Mouse (Mus musculus) gonadal fat pad, adult 2 months (tissue): ENCODE measurements around the gene Uimc1. TPM values are rescaled to one million over a fixed set of nuclear protein-coding genes. Genes with fewer than 3 reads are reported as not detected.
"Not testable (repeated sequence)": the region's sequence is repeated elsewhere in the genome, so short reads cannot be mapped to it uniquely, and the experiment has no call there.

Experiments
- DNase-seq: peaks from one replicate; pipeline ENCODE4 v3.0.0-alpha.2; 2012; ENCODE audit warnings: low read depth
- polyA plus RNA-seq: library from polyadenylated mRNA; depleted of rRNA; stranded (reverse); fragments of >200 nt; gene quantifications from 2 replicates; pipeline ENCODE4 v1.2.3, GENCODE M21; 2012; rRNA removed

Uimc1 gene
- 9.7 and 10.7 TPM in 2 replicates for polyA plus RNA-seq

DNA sequence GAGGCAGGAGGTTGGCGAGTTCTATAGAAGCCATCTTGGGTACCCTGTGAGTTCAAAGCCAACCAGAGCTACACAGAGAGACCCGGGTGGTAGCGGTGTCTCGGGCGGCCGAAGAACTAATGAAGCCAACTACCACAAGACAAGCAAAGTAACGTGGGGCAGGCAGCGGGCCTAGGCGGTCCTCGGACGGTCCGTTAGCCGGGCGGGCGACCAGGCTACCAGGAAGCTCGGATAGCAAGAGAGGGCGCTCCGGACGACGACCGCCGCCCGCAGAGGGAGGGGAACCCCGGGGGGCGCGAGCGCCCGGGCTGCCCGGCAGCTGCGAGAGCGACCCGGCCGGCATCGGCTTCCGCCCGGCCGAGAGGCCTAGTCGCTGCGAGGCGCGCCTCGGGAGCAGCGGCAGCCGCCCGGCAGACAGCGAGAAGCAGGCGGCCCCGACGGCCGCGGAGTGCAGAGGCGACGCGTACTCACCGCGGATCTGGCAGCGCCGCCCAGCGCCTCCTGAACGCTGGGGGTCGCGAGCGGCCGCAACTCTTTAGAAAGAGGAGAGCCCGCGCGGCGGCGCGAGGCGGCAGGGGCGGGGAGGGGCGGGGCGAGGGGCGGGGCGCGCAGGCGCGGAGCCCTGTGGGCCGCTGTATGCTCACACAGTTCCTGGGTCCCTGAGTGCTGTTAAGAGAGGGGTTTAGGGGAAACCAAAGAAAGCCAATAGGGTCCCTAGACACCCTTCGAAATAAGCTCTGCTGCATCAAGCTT, at the start of gene Uimc1:
Gene Uimc1, minus strand, starts transcription at position 575 of the 753 bp plus-strand sequence.
- DNase-seq, result no peak

DNA sequence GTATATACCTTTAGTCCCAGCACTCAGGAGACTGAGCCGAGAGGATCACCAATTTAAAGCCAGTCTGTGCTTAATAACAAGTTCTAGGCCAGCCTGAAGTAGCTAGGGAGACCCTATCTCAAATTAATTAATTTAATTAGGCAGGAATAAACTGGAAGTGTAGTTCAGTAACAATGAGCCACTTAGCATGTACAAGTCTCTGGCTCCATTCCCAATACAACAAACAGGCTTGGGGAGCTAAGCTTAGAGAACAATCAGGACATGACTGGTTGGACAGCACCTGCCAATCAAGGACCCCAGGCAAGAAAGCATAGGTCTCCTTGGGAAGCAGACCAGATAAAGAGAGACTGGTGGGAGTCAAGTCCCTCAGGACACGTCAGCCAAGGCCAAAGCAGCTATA, 40.2 kb upstream of the Uimc1 start:
- DNase-seq, result no peak

DNA sequence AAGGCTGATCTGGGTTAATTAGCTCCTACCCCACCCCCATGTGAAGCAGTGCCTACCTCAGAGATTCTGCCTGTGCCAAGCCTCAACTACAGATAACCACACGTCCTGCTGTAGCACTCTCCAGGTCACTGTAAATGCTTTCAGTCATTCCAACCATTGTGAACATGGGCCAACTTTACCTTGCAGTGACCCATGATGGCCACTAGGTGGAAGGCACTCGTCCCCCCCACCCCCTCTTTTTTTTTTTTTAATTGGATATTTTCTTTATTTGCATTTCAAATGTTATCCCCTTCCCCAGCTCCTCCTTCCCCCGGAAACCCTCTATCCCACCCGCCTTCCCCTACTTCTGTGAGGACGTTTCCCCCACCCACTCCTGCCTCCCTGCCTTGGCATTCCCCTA, 35.3 kb upstream of the Uimc1 start:
- DNase-seq, result no peak

DNA sequence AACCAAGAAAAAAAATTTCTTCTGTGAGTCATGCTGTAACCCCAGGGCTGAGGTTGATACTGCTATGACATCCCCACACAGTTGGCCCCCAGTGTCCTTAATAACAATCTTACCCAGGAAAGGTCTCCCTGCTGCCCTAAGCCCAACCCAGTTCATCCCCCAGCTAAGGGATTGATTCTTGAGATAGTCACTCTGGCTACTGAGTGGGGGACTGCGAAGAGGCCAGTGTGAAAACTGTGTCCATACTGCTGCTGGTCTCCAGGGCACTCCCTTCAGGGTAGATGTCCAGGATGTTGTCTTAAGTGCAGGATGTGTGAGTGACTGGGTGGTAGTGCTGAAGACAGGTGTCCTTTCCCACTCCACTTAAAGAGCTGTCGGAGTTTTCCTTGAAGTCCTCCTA, 33.3 kb upstream of the Uimc1 start, which contains the start of gene Gm17617:
Gene Gm17617, minus strand, starts transcription at position 101 of the 400 bp plus-strand sequence.
- no peak for DNase-seq

DNA sequence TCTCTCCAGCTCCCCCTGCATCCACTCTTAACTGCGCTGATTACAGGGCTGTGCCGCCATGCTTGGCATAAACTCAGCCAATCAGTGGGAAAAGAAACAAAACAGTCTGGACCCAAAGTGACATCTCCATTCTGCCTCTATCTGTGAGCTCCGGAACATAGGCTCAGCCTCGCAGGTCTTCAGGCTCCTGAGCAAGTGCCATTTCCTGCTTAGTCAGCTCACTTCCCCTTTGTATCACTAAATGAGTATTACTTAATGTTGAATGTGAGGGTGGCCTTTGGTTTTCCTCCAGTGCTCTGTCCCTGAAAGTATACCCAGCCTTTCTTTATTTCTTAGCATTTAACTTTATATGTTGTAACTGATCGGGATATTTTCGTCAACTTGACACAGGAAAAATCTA, 24.8 kb upstream of the Uimc1 start:
- DNase-seq, result no peak

DNA sequence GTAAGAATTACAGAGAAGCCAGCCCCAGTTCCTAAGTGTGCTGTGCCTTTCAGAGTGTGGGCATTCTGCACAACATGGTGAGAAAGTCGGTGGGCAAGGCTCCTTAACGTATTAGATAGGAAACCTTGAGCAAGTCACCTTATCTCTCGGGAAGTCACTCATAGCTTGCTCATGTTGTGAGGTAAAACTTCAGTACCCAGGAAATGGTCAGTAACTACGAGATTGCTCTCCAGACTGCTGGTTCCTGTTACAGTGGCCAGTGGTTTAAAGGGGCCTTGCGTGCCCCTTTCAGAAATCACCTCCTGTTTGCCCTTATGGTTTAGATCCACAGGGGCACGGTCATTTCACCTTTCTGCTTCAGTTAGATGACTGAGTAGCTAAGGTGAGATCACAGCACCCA, 14.3 kb upstream of the Uimc1 start:
- DNase-seq, result no peak

DNA sequence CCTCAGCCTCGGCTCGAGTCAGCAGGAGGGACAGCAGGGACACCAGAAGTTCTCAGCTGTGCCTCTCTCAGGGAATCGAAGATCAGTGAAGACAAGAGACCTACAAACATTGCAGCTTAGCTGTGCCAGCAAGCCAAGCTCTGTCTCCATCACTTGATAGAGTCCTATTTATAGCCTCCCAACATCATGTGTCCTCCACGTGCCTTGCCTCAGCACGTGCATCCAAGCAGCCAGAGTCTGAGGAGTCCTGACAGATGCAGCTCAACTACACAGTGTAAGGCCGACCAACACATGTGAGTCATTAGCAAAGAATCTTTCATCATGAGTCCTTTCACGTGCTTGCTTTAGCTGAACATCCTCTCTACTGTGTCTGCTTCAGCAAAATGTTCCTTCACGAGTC, 7.6 kb upstream of the Uimc1 start:
- DNase-seq, result no peak

DNA sequence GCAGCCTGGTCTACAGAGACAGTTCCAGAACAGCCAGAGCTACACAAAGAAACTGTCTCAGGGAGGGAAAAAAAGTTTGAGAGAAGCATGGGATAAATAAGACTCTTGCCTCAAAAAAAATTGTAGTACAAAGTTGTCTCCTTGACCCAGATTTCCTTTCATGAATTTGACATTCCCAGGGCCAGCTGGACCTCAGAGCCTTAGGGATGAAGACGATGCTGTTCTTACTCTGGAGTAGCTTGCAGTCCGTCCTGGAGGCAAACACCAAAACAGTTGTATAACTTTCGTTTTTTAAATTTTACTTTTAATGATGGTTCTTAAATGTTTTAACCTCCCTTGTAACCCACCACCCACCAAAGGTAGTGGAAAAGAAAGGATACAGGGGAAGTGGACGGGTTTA, 7.0 kb upstream of the Uimc1 start:
- DNase-seq, result no peak

DNA sequence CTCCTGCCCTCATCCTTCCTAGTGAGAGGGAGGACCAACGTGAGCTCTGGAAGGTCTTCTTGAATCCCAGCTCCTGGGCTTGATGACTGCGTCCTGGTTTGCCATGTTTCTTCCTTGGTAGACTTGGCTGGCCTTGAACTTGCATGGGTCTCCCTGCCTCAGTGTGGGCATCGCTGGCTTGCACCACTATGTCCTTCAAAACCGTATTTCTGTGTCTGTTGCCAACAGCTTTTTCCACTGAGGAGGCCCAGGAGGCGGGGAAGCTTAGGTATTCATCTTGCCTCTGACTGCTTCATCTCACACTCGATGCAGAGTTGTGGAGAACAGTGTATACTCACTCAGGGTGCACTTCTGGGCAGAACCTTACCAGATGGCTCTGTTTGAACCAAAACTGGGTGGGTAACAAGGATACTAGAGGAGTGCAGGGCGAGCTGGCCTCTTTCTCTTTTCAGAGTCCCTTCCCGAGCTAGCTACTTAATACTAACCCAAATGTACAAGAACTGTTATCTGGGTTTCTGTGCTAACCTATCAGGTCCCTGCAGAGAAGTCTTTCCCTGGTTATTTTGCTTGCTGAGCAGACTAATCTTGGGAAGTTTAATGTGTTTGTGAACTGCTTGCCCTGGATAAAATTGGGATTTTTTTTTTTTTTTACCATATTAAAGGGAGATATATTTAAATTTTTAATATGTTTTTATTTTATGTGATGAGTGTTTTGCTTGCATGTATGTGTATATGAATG, 6.0 kb upstream of the Uimc1 start:
- no peak for DNase-seq

DNA sequence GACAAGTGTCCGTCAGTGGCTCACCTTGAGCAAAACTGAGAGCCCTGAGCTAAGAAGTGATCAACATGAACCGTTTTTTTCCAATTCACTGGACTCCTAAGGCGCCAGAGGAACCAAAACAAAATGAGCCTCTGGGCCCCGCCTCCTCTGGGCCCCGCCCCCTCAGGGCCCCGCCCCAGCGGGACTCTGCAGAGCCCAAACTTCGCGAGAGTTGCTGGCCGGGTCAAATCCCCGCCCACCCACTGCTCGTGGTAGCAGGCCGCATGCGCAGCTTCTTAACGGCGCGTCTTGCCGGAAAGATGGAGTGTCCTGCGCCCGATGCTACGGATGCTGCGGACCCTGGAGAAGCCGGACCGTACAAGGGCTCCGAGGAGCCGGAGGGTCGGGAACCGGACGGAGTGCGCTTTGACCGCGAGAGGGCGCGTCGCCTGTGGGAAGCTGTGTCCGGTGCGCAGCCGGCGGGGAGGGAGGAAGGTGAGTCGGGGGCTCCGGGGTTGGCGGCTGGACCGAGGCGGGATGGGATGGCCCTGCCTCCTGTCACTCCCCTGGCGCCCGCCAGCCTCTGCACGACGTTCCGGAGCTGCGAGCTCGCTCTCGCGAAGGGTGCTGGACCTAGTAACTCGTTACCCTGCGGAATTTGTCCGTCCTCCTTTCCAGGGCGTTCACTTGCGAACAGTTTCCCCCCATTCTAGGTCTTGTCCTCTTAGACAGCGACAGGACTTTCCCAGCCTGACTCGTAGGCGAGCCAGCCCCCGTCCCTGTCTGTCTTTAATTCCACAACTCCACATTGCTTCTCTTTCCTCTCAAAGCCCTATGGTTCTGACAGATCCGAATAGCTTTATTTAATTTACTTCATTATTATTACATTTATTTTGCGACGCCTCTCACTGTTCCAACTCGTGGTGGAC, 5.2 kb upstream of the Uimc1 start, which contains the start of gene Zfp346:
Gene Zfp346, plus strand, starts transcription at position 267 of the 908 bp plus-strand sequence.
- DNase-seq, result peak; percentile 44

DNA sequence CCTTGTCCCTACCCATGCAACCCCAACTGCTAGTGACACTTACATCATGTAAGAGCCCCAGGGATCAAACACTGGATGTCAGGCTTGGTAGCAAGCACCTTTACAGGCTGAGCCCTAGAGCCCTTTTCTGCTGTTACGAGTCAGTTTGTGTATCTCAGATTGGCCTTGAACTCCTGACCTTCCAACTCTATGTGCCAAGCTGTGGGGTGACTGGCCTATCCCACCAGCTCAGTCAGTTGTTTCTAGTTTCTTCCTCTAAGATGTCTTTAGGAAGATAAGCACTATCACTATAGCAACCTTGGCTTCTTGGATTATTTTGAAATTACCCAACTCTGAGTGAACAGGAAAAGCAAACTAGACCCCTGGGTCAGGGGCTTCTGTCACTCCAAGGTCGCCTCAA, 3.3 kb upstream of the Uimc1 start:
- no peak for DNase-seq

DNA sequence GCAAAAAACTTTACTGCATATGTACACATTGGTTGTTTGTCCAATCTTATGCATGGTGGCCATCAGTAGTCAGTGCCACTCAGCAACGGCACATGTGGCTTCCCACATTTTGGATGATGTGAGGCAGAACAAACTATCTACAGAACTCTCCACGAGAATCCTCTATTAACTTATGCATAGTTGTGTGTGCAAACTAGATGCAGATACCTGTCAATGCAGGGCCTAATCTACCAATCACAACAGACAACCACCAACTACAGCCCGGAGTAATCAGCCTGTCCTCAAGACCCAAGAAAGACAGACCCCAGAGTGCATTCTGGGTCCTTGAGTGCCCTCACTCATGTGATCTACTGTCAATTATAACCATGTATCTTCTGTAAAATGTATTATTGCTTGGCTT, 2.3 kb upstream of the Uimc1 start:
- DNase-seq, result no peak

DNA sequence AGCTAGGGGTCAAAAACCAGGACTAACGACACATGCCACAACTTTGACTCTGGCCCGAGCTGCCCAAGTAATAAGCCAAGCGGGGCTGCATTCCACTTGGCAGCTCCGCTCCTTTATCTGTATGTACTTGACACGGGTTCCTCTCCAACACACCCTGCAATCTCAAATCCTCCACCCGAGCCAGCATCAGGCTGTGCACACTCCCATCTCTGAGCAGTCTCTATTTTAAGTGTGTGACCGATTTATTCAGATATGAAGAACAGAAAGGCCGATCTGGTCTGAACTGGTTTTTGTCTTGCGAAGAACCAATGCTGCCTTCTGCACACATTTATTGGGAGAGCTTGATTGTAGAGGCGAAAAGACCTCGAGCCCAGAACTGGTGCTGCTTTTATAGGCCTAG, 1.5 kb upstream of the Uimc1 start:
- no peak for DNase-seq

DNA sequence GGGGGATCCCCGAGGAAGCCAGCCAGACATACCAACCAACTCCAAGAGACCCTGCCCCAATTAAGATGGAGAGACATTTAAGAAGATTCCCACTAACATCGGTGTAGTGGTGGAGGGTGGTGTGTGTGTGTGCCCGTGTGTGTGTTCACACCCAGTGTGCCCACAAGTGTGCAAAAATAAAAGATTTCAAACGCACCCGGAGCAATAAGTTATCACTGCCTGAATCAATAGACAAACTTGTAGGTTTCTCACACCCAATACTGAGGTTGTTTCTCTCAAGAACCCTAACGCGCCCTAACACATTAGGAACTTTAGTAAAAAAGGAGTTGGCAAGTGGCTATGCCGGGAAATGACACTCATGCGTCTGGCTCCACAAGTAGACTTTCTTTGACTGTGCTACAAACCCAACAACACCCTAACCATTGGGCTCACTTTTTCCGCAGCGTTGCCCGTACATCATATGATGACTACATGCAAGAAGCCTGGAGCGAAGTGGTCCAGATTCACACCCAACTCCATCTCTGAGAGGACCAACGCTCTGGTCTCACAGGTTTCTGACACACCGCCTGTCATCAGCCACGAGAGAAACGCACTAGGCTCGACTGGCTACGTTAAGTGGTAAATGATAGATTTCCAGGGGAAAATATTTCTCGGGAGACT, 904 bp downstream of the Uimc1 start:
- no peak for DNase-seq

DNA sequence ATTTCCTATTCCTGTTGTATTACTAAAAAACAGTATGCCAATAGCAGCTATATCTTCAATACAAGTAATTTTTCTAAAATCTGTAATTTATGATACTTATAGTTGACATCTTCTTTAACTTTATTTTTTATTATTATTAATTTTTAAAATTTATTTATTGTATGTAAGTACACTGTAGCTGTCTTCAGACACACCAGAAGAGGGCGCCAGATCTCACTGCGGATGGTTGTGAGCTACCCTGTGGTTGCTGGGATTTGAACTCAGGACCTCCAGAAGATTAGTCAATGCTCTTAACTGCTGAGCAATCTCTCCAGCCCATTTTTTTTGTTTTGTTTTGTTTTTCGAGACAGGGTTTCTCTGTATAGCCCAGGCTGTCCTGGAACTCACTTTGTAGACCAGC, 2.3 kb downstream of the Uimc1 start:
- not testable (repeated sequence) for DNase-seq

DNA sequence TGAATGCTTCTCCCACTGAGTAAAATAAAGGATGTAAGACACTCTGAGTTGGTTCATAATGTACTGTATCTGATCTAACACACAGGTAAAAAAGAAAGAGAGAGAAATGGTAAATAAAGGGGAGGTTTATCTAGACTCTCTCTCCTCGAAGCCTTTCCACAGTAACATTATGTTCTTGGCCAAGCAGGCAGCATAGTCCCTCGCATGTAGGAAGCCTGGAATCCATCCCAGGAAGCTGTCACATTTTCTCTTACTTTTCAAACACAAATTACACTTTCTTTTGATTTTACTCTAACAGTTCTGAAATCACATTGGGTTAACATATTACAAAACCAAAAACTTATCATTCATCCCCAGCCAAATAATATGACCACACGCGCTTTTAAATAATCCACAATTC, 7.5 kb downstream of the Uimc1 start:
- DNase-seq, result no peak

DNA sequence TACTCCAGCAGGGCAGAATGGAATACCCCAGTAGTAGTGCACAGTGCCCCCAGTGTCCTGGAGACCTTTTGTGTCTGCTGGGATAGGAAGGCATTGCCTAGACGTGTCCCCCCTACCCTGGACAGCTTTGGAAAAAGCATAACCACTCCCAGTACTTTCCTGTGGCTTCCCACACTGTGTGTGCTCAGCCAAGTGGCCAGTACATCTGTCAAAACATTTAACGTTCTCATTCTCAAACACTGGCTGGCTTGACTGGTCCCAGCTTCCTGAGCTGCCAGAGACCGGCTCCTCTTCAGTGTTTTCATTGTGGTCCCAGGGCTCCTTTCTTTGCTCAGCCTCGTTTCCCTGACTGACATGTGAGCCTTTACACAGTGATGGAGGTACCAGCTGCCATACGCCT, 24.5 kb downstream of the Uimc1 start:
- DNase-seq, result no peak

DNA sequence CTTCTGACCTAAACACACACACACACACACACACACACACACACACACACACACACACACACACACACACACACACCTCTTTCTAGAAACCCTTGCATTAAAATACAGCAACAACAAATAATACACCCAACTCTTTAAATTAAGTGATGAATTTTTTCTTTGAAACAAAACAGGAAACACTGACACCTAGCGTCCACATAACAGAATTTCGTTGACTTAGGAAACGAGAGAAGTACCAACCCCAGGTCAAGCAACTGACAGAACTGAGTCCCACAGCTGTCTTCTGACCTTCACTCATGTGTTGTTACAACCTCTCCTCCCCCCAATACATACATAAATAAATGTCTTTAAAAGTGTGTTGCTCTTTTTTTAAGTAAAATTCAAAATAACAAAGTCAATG, 28.8 kb downstream of the Uimc1 start:
- DNase-seq, result no peak

DNA sequence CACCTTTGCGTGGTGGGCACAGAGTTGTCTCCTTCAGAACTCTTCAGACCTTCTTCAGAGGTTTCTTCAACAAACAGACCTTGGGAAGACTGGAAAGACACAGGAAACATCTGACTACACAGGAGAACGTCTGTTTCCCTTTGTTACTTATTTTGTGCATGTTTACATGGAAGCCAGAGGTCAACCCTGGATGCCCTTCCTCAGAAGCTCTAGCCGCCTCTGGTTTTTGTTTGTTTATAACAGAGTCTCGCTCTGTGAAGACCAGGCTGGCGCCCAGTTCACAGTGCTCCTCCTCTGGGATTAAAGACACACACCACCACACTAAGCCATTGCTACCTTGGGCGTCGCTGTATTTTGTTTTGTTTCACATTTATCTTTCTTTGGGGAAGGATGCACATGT, 30.4 kb downstream of the Uimc1 start:
- DNase-seq, result no peak

DNA sequence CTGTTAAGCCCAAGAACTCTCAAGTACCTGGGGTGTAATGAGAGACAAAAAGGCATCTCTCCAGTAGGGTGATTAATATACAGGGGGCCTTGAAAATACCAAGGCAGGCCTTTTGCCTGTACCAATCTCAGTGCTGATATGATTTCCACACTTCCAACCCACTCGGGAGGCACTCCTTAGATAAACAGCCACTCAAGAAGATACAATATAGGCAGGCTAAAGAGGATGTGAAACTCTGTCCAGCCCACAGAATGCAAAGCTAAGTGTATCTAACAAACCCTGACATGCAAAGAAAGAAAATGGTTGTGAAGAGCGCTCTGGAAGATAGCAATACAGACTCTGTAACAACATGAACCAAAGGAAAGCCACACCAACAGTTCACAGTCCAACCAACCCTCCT, 36.8 kb downstream of the Uimc1 start:
- DNase-seq, result no peak

DNA sequence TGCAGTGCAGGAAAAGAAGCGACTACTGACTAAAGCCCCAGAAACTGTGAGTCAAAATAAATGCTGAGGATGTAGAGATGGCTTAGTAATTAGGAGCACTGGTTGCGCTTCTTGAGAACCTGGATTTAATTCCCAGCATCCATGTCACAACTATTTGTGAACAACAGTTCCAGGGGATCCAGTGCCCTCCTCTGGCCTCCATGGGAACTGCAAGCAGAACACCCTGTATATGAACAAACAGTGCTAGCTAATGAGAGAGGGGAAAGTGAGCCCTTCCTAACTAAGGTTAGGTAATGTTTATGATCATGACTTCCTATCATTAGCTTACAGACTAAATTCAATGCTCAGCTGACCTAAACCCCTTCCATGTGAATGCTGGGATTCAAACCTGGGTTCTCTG, 42.1 kb downstream of the Uimc1 start:
- no peak for DNase-seq

DNA sequence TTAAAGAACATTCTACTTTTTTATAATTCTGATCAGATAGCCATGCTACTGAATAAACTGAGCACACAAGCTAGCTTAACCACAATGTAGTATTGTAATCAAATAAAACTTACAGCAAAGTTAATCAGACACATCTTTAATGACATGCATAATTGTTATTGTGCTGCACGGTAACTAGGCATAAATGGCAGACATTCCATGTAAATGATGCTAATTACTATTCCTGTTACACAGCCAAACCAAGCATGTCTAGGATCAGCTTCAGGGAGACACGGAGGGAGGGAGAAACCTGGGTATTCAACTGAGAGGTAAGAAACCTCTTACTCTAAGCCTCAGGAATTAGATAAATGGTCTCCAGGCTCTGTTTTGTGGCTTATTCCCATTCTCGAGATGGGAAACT, 52.4 kb downstream of the Uimc1 start:
- no peak for DNase-seq
